Mouse (Mus musculus) lung, embryonic 15.5 days (tissue): ENCODE measurements at regions not wholly inside any gene's neighbourhood (a gene's known extent, or its start where the extent isn't known, plus 50 kb on each side); places are given as distances from the start of the nearest gene placed in this dataset.

Experiments
- ATAC-seq: fragments of 200-750 bp; cut with Nextera tagmentation; 2 replicates; pipeline ENCODE4 v1.8.0; 2017; ENCODE audit warnings: moderate number of reproducible peaks, borderline replicate concordance; ENCODE audit not compliant: low FRiP score, low TSS enrichment; ENCODE audit errors: extremely low read depth
- H3K27ac ChIP-seq: fragments of 300-500 bp; sonication (generic); 2 replicates; pipeline ENCODE4 v1.5.1; 2015; ENCODE audit warnings: moderate library complexity, mild to moderate bottlenecking, inconsistent platforms
- H3K27me3 ChIP-seq: fragments of 300-500 bp; sonication (generic); 2 replicates; pipeline ENCODE4 v1.6.1; 2015; ENCODE audit warnings: inconsistent platforms
- H3K36me3 ChIP-seq: fragments of 300-500 bp; sonication (generic); 2 replicates; pipeline ENCODE4 v1.6.1; 2015; ENCODE audit warnings: inconsistent platforms
- H3K4me1 ChIP-seq: fragments of 300-500 bp; sonication (generic); 2 replicates; pipeline ENCODE4 v1.6.1; 2015; ENCODE audit warnings: inconsistent platforms
- H3K4me2 ChIP-seq: fragments of 300-500 bp; sonication (generic); 2 replicates; pipeline ENCODE4 v1.6.1; 2015; ENCODE audit warnings: inconsistent platforms, mild to moderate bottlenecking, moderate library complexity
- H3K4me3 ChIP-seq: fragments of 300-500 bp; sonication (generic); 2 replicates; pipeline ENCODE4 v1.5.1; 2015; ENCODE audit warnings: mild to moderate bottlenecking, inconsistent platforms
- H3K9ac ChIP-seq: fragments of 300-500 bp; sonication (generic); 2 replicates; pipeline ENCODE4 v1.6.1; 2015; ENCODE audit warnings: inconsistent platforms
- H3K9me3 ChIP-seq: fragments of 300-500 bp; sonication (generic); 2 replicates; pipeline ENCODE4 v1.6.1; 2016; ENCODE audit warnings: inconsistent platforms
- WGBS: fragments of 180-500 bp; shearing (Covaris S2); methylation state at CpG from one replicate; pipeline ENCODE4 v1.1.7; 2015; 5-methylcytosine and 5-hydroxymethylcytosine counted together

GRCm38 (mm10) chr4:89524260-89525200 is 154.7 kb upstream of the Dmrta1 start:
- peaks cover 45% of the 10 kb centered on the region for H3K27me3 ChIP-seq
- H3K4me1 ChIP-seq = peaks cover 8% of the 10 kb centered on the region; the same call in 1 of the 2 replicates
- no peak overlapping the region for H3K27ac ChIP-seq
- no peaks in the 10 kb centered on the region for H3K36me3 ChIP-seq
- ATAC-seq = peak; percentile 35; the same call in 1 of the 2 replicates
- peak overlapping the region; percentile 79 for H3K4me2 ChIP-seq
- H3K9me3 ChIP-seq = no peaks in the 10 kb centered on the region
- H3K4me3 ChIP-seq = peak overlapping the region; percentile 44
- H3K9ac ChIP-seq = peak overlapping the region; percentile 41; the same call in 1 of the 2 replicates
- WGBS = 1% methylated on average over 40 of the region's 40 CpGs

GRCm38 (mm10) chr4:89523423-89524259 is 155.6 kb upstream of the Dmrta1 start:
- no peak overlapping the region for H3K9ac ChIP-seq
- peak overlapping the region; percentile 44 for H3K4me3 ChIP-seq
- no peaks in the 10 kb centered on the region for H3K36me3 ChIP-seq
- peaks cover 38% of the 10 kb centered on the region for H3K27me3 ChIP-seq
- WGBS = 4% methylated on average over 10 of the region's 10 CpGs
- no peaks in the 10 kb centered on the region for H3K9me3 ChIP-seq
- peaks cover 8% of the 10 kb centered on the region; the same call in 1 of the 2 replicates for H3K4me1 ChIP-seq
- ATAC-seq = no peak
- H3K4me2 ChIP-seq = peak overlapping the region; percentile 79
- no peak overlapping the region for H3K27ac ChIP-seq

GRCm38 (mm10) chr4:89518027-89518426 is 161.2 kb upstream of the Dmrta1 start:
- H3K4me3 ChIP-seq = no peak overlapping the region
- no peaks in the 10 kb centered on the region for H3K36me3 ChIP-seq
- no peaks in the 10 kb centered on the region for H3K9me3 ChIP-seq
- WGBS = 60% methylated on average over 3 of the region's 3 CpGs
- H3K27ac ChIP-seq = no peak overlapping the region
- no peak overlapping the region for H3K9ac ChIP-seq
- peaks cover 4% of the 10 kb centered on the region; the same call in 1 of the 2 replicates for H3K27me3 ChIP-seq
- H3K4me1 ChIP-seq = no peaks in the 10 kb centered on the region
- no peak for ATAC-seq
- H3K4me2 ChIP-seq = no peak overlapping the region

- Histone ChIP-seq H3K4me1 (no peaks in the 10 kb centered on the region), H3K27me3 (no peaks in the 10 kb centered on the region), H3K9ac (no peak overlapping the region), H3K4me3 (no peak overlapping the region), H3K9me3 (no peaks in the 10 kb centered on the region), H3K27ac (no peak overlapping the region), H3K4me2 (no peak overlapping the region), H3K36me3 (no peaks in the 10 kb centered on the region)
- no peak for ATAC-seq
- WGBS = 28% methylated on average over 7 of the region's 7 CpGs
Observed at GRCm38 (mm10) chr4:89515823-89516411, 163.3 kb upstream of the Dmrta1 start.

GRCm38 (mm10) chr4:89514981-89515380 is 164.3 kb upstream of the Dmrta1 start:
- ATAC-seq = no peak
- H3K27ac ChIP-seq = no peak overlapping the region
- H3K4me2 ChIP-seq = no peak overlapping the region
- no peaks in the 10 kb centered on the region for H3K9me3 ChIP-seq
- H3K4me3 ChIP-seq = no peak overlapping the region
- H3K36me3 ChIP-seq = no peaks in the 10 kb centered on the region
- H3K27me3 ChIP-seq = no peaks in the 10 kb centered on the region
- WGBS = 71% methylated on average over 7 of the region's 7 CpGs
- no peaks in the 10 kb centered on the region for H3K4me1 ChIP-seq
- no peak overlapping the region for H3K9ac ChIP-seq

GRCm38 (mm10) chr4:89510593-89510992 is 168.6 kb upstream of the Dmrta1 start:
- 79% methylated on average over 5 of the region's 5 CpGs for WGBS
- Histone ChIP-seq H3K9ac (no peak overlapping the region), H3K4me1 (no peaks in the 10 kb centered on the region), H3K27ac (no peak overlapping the region), H3K4me2 (no peak overlapping the region), H3K36me3 (no peaks in the 10 kb centered on the region), H3K27me3 (no peaks in the 10 kb centered on the region), H3K4me3 (no peak overlapping the region), H3K9me3 (no peaks in the 10 kb centered on the region)
- ATAC-seq = no peak

- no peaks in the 10 kb centered on the region for H3K9me3 ChIP-seq
- no peak overlapping the region for H3K9ac ChIP-seq
- H3K4me3 ChIP-seq = no peak overlapping the region
- no peaks in the 10 kb centered on the region for H3K27me3 ChIP-seq
- H3K36me3 ChIP-seq = no peaks in the 10 kb centered on the region
- no peaks in the 10 kb centered on the region for H3K4me1 ChIP-seq
- WGBS = 74% methylated on average over 13 of the region's 13 CpGs
- no peak for ATAC-seq
- no peak overlapping the region for H3K4me2 ChIP-seq
- no peak overlapping the region for H3K27ac ChIP-seq
Observed at GRCm38 (mm10) chr4:89509655-89510391, 169.4 kb upstream of the Dmrta1 start.

- Histone ChIP-seq H3K4me3 (no peak overlapping the region), H3K4me1 (no peaks in the 10 kb centered on the region), H3K9ac (no peak overlapping the region), H3K27ac (no peak overlapping the region), H3K36me3 (no peaks in the 10 kb centered on the region), H3K4me2 (no peak overlapping the region), H3K27me3 (no peaks in the 10 kb centered on the region), H3K9me3 (no peaks in the 10 kb centered on the region)
- ATAC-seq = no peak
- WGBS = 27% methylated on average over 6 of the region's 6 CpGs
Observed at GRCm38 (mm10) chr4:89508103-89508763, 171.0 kb upstream of the Dmrta1 start.

- ATAC-seq = no peak
- Histone ChIP-seq H3K4me1 (no peaks in the 10 kb centered on the region), H3K4me2 (no peak overlapping the region), H3K27me3 (no peaks in the 10 kb centered on the region), H3K27ac (no peak overlapping the region), H3K36me3 (no peaks in the 10 kb centered on the region), H3K4me3 (no peak overlapping the region), H3K9me3 (no peaks in the 10 kb centered on the region), H3K9ac (no peak overlapping the region)
- WGBS = 11% methylated on average over 6 of the region's 6 CpGs
Observed at GRCm38 (mm10) chr4:89505368-89505819, 173.8 kb upstream of the Dmrta1 start.

GRCm38 (mm10) chr4:89500232-89500631 is 179.0 kb upstream of the Dmrta1 start:
- H3K4me2 ChIP-seq = no peak overlapping the region

GRCm38 (mm10) chr4:89490947-89491346 is 180.1 kb upstream of the Cdkn2b start:
- Histone ChIP-seq H3K27me3 (no peaks in the 10 kb centered on the region), H3K9me3 (no peaks in the 10 kb centered on the region), H3K9ac (no peak overlapping the region), H3K36me3 (no peaks in the 10 kb centered on the region), H3K27ac (no peak overlapping the region), H3K4me3 (no peak overlapping the region), H3K4me2 (no peak overlapping the region), H3K4me1 (peaks cover 3% of the 10 kb centered on the region)
- WGBS = 84% methylated on average over 8 of the region's 8 CpGs
- ATAC-seq = no peak

More at GRCm38 (mm10) chr4:89500232-89500631, 179.0 kb upstream of the Dmrta1 start:
- no peaks in the 10 kb centered on the region for H3K9me3 ChIP-seq
- no peaks in the 10 kb centered on the region for H3K36me3 ChIP-seq
- H3K27ac ChIP-seq = no peak overlapping the region
- no peak overlapping the region for H3K4me3 ChIP-seq
- H3K27me3 ChIP-seq = no peaks in the 10 kb centered on the region
- 32% methylated on average over 4 of the region's 4 CpGs for WGBS
- no peak overlapping the region for H3K9ac ChIP-seq
- no peaks in the 10 kb centered on the region for H3K4me1 ChIP-seq
- no peak for ATAC-seq
